Mouse (Mus musculus): ENCODE measurements at regions not wholly inside any gene's neighbourhood (a gene's known extent, or its start where the extent isn't known, plus 50 kb on each side); places are given as distances from the start of the nearest gene placed in this dataset.

DNA sequence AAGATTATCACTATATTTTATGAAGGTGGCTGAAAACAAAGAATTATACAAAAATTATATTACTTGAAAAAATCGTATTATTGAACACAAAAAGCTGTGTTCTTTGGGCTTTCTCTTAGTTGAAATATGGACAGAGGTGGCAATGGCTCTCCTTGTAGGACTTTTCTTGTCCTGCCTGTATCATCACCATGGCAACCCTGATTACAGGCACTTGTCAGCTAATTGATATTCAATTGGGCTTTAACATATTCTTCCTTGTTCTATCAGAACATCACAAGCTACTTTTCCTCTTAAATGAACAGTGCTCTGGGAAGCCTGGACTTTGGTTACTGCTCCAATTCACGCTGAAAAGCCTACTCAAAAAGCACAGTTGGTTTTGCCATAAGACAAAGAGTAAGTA lies 349.1 kb upstream of the Ctnnd2 start:
- TF ChIP-seq USF1 (IDR thresholded peaks at IDR 0.05; ENCODE audit: low read depth) (no peak), MAX (IDR thresholded peaks at IDR 0.05; ENCODE audit: low read depth) (no peak), POLR2AphosphoS2 (IDR thresholded peaks at IDR 0.05; ENCODE audit: insufficient read length, low read depth) (no peak), POLR2A (IDR thresholded peaks at IDR 0.05; ENCODE audit: insufficient read length, low read depth) (no peak), REST (IDR thresholded peaks at IDR 0.05; ENCODE audit: insufficient read depth, insufficient read length) (no peak), E2F4 (IDR thresholded peaks at IDR 0.05; ENCODE audit: insufficient read depth) (no peak), CEBPB (IDR thresholded peaks at IDR 0.05; ENCODE audit: insufficient read depth, poor library complexity, severe bottlenecking) (no peak), MYOD1 (IDR thresholded peaks at IDR 0.05; ENCODE audit: control insufficient read depth in 1 of 3, insufficient read length in 2 of 3, low read depth in 2 of 3) (no peak), MYOG (IDR thresholded peaks at IDR 0.05; ENCODE audit: control insufficient read depth in 1 of 3, insufficient read depth in 1 of 3, insufficient read length in 2 of 3, low read depth in 2 of 3) (no peak), TCF12 (IDR thresholded peaks at IDR 0.05; ENCODE audit: insufficient read depth, poor library complexity, severe bottlenecking) (no peak), TCF3 (IDR thresholded peaks at IDR 0.05; ENCODE audit: insufficient read length, low read depth) (no peak), SRF (IDR thresholded peaks at IDR 0.05; ENCODE audit: control insufficient read depth, insufficient read length, low read depth) (no peak)
